Mouse (Mus musculus) ES-Bruce4 (cell line): ENCODE results near the gene Cdc14a. TPM values are rescaled to one million over a fixed set of nuclear protein-coding genes. Genes with fewer than 3 reads are reported as not detected.

ENCODE experiments used
- H3K27ac ChIP-seq: 2 replicates; pipeline ENCODE4 v1.5.1; 2012; ENCODE audit warnings: low read length, inconsistent platforms; ENCODE audit not compliant: insufficient read depth
- H3K27me3 ChIP-seq: 2 replicates; pipeline ENCODE4 v1.6.1; 2012; ENCODE audit warnings: mild to moderate bottlenecking, low read length, inconsistent platforms; ENCODE audit not compliant: control insufficient read depth, poor library complexity, insufficient read depth, severe bottlenecking
- H3K36me3 ChIP-seq: 2 replicates; pipeline ENCODE4 v1.6.1; 2012; ENCODE audit warnings: inconsistent platforms, mild to moderate bottlenecking, low read length, moderate library complexity; ENCODE audit not compliant: control insufficient read depth, poor library complexity, insufficient read depth, severe bottlenecking
- H3K4me1 ChIP-seq: one replicate; pipeline ENCODE4 v1.8.1; 2011; ENCODE audit warnings: low read length; ENCODE audit not compliant: control insufficient read depth, insufficient read depth
- H3K4me3 ChIP-seq: 2 replicates; pipeline ENCODE4 v1.5.1; 2011; ENCODE audit warnings: low read depth, mild to moderate bottlenecking, low read length
- H3K9ac ChIP-seq: 2 replicates; pipeline ENCODE4 v1.6.1; 2012; ENCODE audit warnings: low read depth, mild to moderate bottlenecking, inconsistent platforms; ENCODE audit not compliant: poor library complexity, severe bottlenecking
- H3K9me3 ChIP-seq: replicated peaks from 2 replicates; pipeline ENCODE4 v1.6.1; 2012; ENCODE audit warnings: mild to moderate bottlenecking, low read length, inconsistent platforms; ENCODE audit not compliant: control insufficient read depth, poor library complexity, insufficient read depth, severe bottlenecking
- CTCF ChIP-seq: IDR thresholded peaks from one replicate; pipeline ENCODE4 v1.8.1; 2011; ENCODE audit warnings: low read depth, low read length
- EP300 ChIP-seq: IDR thresholded peaks from 2 replicates; pipeline ENCODE4 v1.6.1; 2011; ENCODE audit warnings: low read depth, low read length; ENCODE audit not compliant: insufficient read depth
- POLR2A ChIP-seq: IDR thresholded peaks from one replicate; pipeline ENCODE4 v1.8.1; 2011; ENCODE audit warnings: low read length; ENCODE audit not compliant: insufficient read depth
- polyA plus RNA-seq: library from polyadenylated mRNA; stranded (reverse); fragments of >200 nt; gene quantifications from 2 replicates; pipeline ENCODE4 v1.2.4, GENCODE M21; 2011; ENCODE audit warnings: low read depth; ENCODE audit not compliant: missing spikeins, insufficient read depth, insufficient read length

The Cdc14a gene
- polyA plus RNA-seq, 1 experiment = 3.6 TPM

GRCm38 (mm10) chr3:116237527-116237926, 186.3 kb downstream of the Cdc14a start:
- H3K36me3 ChIP-seq = no peaks in the 10 kb centered on the region
- H3K4me1 ChIP-seq = no peaks in the 10 kb centered on the region
- peak; percentile 48 for TF ChIP-seq CTCF
- no peak for TF ChIP-seq EP300
- TF ChIP-seq POLR2A = no peak
- no peak overlapping the region for H3K27ac ChIP-seq
- H3K9ac ChIP-seq = no peak overlapping the region
- H3K4me3 ChIP-seq = no peak overlapping the region
- H3K9me3 ChIP-seq = no peaks in the 10 kb centered on the region
- H3K27me3 ChIP-seq = no peaks in the 10 kb centered on the region

- Histone ChIP-seq H3K9me3 (no peaks in the 10 kb centered on the region), H3K27ac (no peak overlapping the region), H3K9ac (no peak overlapping the region), H3K4me3 (no peak overlapping the region), H3K36me3 (no peaks in the 10 kb centered on the region), H3K27me3 (no peaks in the 10 kb centered on the region), H3K4me1 (no peaks in the 10 kb centered on the region)
- TF ChIP-seq EP300 = no peak
Observed at GRCm38 (mm10) chr3:116236856-116237255, 187.0 kb downstream of the Cdc14a start.

- H3K4me1 ChIP-seq = no peaks in the 10 kb centered on the region
- no peak overlapping the region for H3K4me3 ChIP-seq
- H3K27me3 ChIP-seq = no peaks in the 10 kb centered on the region
- H3K36me3 ChIP-seq = no peaks in the 10 kb centered on the region
- H3K9me3 ChIP-seq = no peaks in the 10 kb centered on the region
- no peak for TF ChIP-seq POLR2A
- no peak overlapping the region for H3K27ac ChIP-seq
- H3K9ac ChIP-seq = no peak overlapping the region
Observed at GRCm38 (mm10) chr3:116233515-116233914, 190.3 kb downstream of the Cdc14a start.

GRCm38 (mm10) chr3:116232763-116233162, 191.1 kb downstream of the Cdc14a start:
- no peak overlapping the region for H3K4me3 ChIP-seq
- no peaks in the 10 kb centered on the region for H3K27me3 ChIP-seq
- H3K4me1 ChIP-seq = no peaks in the 10 kb centered on the region
- TF ChIP-seq POLR2A (no peak), CTCF (no peak)
- no peak overlapping the region for H3K27ac ChIP-seq
- H3K9ac ChIP-seq = no peak overlapping the region
- H3K36me3 ChIP-seq = no peaks in the 10 kb centered on the region
- H3K9me3 ChIP-seq = no peaks in the 10 kb centered on the region

GRCm38 (mm10) chr3:116229336-116229735, 194.5 kb downstream of the Cdc14a start:
- no peaks in the 10 kb centered on the region for H3K27me3 ChIP-seq
- no peaks in the 10 kb centered on the region for H3K4me1 ChIP-seq
- no peak overlapping the region for H3K27ac ChIP-seq
- H3K4me3 ChIP-seq = no peak overlapping the region
- no peaks in the 10 kb centered on the region for H3K9me3 ChIP-seq
- H3K9ac ChIP-seq = no peak overlapping the region
- no peaks in the 10 kb centered on the region for H3K36me3 ChIP-seq
- TF ChIP-seq CTCF = no peak
- TF ChIP-seq POLR2A = no peak
- no peak for TF ChIP-seq EP300

- H3K27ac ChIP-seq = no peak overlapping the region
Observed at GRCm38 (mm10) chr3:116228360-116229245, 195.2 kb downstream of the Cdc14a start.

More at GRCm38 (mm10) chr3:116228360-116229245, 195.2 kb downstream of the Cdc14a start:
- H3K4me3 ChIP-seq = no peak overlapping the region
- no peaks in the 10 kb centered on the region for H3K27me3 ChIP-seq
- no peaks in the 10 kb centered on the region for H3K9me3 ChIP-seq
- no peaks in the 10 kb centered on the region for H3K4me1 ChIP-seq
- H3K36me3 ChIP-seq = no peaks in the 10 kb centered on the region
- TF ChIP-seq EP300 (no peak), CTCF (no peak), POLR2A (no peak)
- H3K9ac ChIP-seq = no peak overlapping the region
